ENCODE assay signal across 15 mouse cellular contexts in the genomic region with DNA sequence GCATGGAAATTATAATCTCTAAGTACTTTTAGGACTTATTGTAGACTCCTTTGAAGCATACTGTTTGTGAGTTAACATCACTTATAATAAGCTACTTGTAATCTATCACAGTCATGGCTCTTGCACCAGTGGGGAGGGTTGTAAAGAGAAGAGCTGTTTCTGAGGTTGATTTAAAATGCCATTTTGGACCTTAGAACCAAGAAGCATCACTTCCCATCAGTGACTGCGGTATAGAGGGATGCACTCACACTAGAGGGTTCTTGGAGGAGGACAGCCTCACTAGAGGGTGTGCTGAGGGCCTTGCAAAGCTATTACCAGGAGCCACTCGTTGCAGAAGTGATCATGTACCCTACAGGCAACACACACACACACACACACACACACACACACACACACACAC. TPM values are rescaled to one million over a fixed set of nuclear protein-coding genes. Genes with fewer than 3 reads are reported as not detected.
DNase-seq lines count a peak whose midpoint lies in the region; ATAC-seq lines count a peak whose summit lies in the region.
"Had no signal": no experiment of that assay in that cellular context is flagged by ENCODE, and none has a peak within 500 bp of the region (broad histone marks: within the 10 kb centered on the region; RNA-seq: fewer than 3 reads in every experiment).

No protein-coding gene starts in this region.

- H3K27ac ChIP-seq in heart, embryonic 13.5 days (replicated peaks): peak overlapping the region; percentile 80
- H3K27ac ChIP-seq in limb, embryonic 13.5 days: peak overlapping the region; percentile 15; the same call in 1 of the 2 replicates
- H3K27ac ChIP-seq in limb, embryonic 10.5 days: no peak overlapping the region
- peak overlapping the region; percentile 16; the same call in 1 of the 2 replicates for H3K27ac ChIP-seq in brown adipose tissue, adult 24 weeks (replicated peaks; ENCODE audit: low read depth, low read length)
- no peak overlapping the region; the same call in 1 of the 2 replicates for H3K27ac ChIP-seq in stomach, embryonic 14.5 days (ENCODE audit: low read length)
- no peak overlapping the region for H3K27ac ChIP-seq in forebrain, embryonic 10.5 days
- H3K27ac ChIP-seq: forebrain, embryonic 15.5 days had no signal

- DNase-seq in heart, postnatal 36 days: no peak
- no peak for DNase-seq in limb, embryonic 10.5 days (ENCODE audit: low spot score)
- DNase-seq in forebrain, embryonic 10.5 days (ENCODE audit: extremely low spot score, low spot score): no peak
- DNase-seq: cerebellum, adult 9-11 months; kidney, postnatal 10 days; layer of hippocampus, postnatal 36 days; right cerebral cortex, adult 18-20 months; thymus, adult 2 months had no signal

- H3K27me3 ChIP-seq in heart, embryonic 13.5 days (replicated peaks): no peaks in the 10 kb centered on the region
- no peaks in the 10 kb centered on the region for H3K27me3 ChIP-seq in limb, embryonic 13.5 days
- H3K27me3 ChIP-seq in limb, embryonic 10.5 days (ENCODE audit: low read depth, poor library complexity, severe bottlenecking): no peaks in the 10 kb centered on the region
- H3K27me3 ChIP-seq in stomach, embryonic 14.5 days (ENCODE audit: control insufficient read depth, insufficient read depth, low read length): no peaks in the 10 kb centered on the region
- H3K27me3 ChIP-seq in forebrain, embryonic 10.5 days (ENCODE audit: poor library complexity, severe bottlenecking): no peaks in the 10 kb centered on the region
- H3K27me3 ChIP-seq: forebrain, embryonic 15.5 days; Patski had no signal

- no peaks in the 10 kb centered on the region for H3K9me3 ChIP-seq in heart, embryonic 13.5 days
- no peaks in the 10 kb centered on the region for H3K9me3 ChIP-seq in limb, embryonic 13.5 days
- H3K9me3 ChIP-seq in limb, embryonic 10.5 days (replicated peaks): no peaks in the 10 kb centered on the region
- no peaks in the 10 kb centered on the region for H3K9me3 ChIP-seq in stomach, embryonic 14.5 days (ENCODE audit: control insufficient read depth, low read depth, low read length)
- no peaks in the 10 kb centered on the region for H3K9me3 ChIP-seq in forebrain, embryonic 10.5 days
- H3K9me3 ChIP-seq: forebrain, embryonic 15.5 days had no signal

- H3K4me3 ChIP-seq in heart, embryonic 13.5 days: peak overlapping the region; percentile 39
- no peak overlapping the region for H3K4me3 ChIP-seq in limb, embryonic 13.5 days
- H3K4me3 ChIP-seq in limb, embryonic 10.5 days: no peak overlapping the region
- H3K4me3 ChIP-seq in brown adipose tissue, adult 24 weeks (ENCODE audit: insufficient read depth, low read depth, low read length): peak overlapping the region; percentile 23
- no peak overlapping the region for H3K4me3 ChIP-seq in stomach, embryonic 14.5 days (ENCODE audit: low read depth, low read length)
- H3K4me3 ChIP-seq in forebrain, embryonic 10.5 days: no peak overlapping the region
- H3K4me3 ChIP-seq: forebrain, embryonic 15.5 days had no signal

- 59% methylated on average over 2 of the region's 2 CpGs for WGBS in heart, embryonic 13.5 days
- WGBS in limb, embryonic 13.5 days: 58% methylated on average over 2 of the region's 2 CpGs
- WGBS in limb, embryonic 10.5 days: 71% methylated on average over 2 of the region's 2 CpGs
- 62% methylated on average over 2 of the region's 2 CpGs for WGBS in stomach, embryonic 14.5 days
- 88% methylated on average over 2 of the region's 2 CpGs for WGBS in forebrain, embryonic 10.5 days

- intact Hi-C loops in heart, postnatal 36 days (cut with DNase I): loop anchor here (2.0 to 5.0 kb wide), 2 partner anchors 41 to 152 kb away; no protein-coding TSS in a partner anchor

- peaks cover 47% of the 10 kb centered on the region for H3K4me1 ChIP-seq in heart, embryonic 13.5 days
- H3K4me1 ChIP-seq in limb, embryonic 13.5 days: peaks cover 18% of the 10 kb centered on the region
- peaks cover 6% of the 10 kb centered on the region for H3K4me1 ChIP-seq in limb, embryonic 10.5 days
- peaks cover 17% of the 10 kb centered on the region for H3K4me1 ChIP-seq in brown adipose tissue, adult 24 weeks (ENCODE audit: control insufficient read depth, insufficient read depth, insufficient read length, low read length)
- H3K4me1 ChIP-seq in stomach, embryonic 14.5 days (ENCODE audit: control insufficient read depth, insufficient read depth, low read length): peaks cover 11% of the 10 kb centered on the region
- no peaks in the 10 kb centered on the region for H3K4me1 ChIP-seq in forebrain, embryonic 10.5 days
- H3K4me1 ChIP-seq: forebrain, embryonic 15.5 days had no signal

- no peaks in the 10 kb centered on the region for H3K36me3 ChIP-seq in heart, embryonic 13.5 days
- no peaks in the 10 kb centered on the region for H3K36me3 ChIP-seq in limb, embryonic 13.5 days
- no peaks in the 10 kb centered on the region for H3K36me3 ChIP-seq in limb, embryonic 10.5 days
- no peaks in the 10 kb centered on the region for H3K36me3 ChIP-seq in stomach, embryonic 14.5 days (ENCODE audit: control insufficient read depth, insufficient read depth, low read length)
- H3K36me3 ChIP-seq in forebrain, embryonic 10.5 days (replicated peaks): no peaks in the 10 kb centered on the region
- H3K36me3 ChIP-seq: forebrain, embryonic 15.5 days had no signal

- peak overlapping the region; percentile 65 for H3K4me2 ChIP-seq in heart, embryonic 13.5 days
- H3K4me2 ChIP-seq in limb, embryonic 13.5 days (replicated peaks): no peak overlapping the region
- H3K4me2 ChIP-seq in stomach, embryonic 14.5 days (replicated peaks; ENCODE audit: low read depth, low read length): peak overlapping the region; percentile 32; the same call in 1 of the 2 replicates
- H3K4me2 ChIP-seq: forebrain, embryonic 15.5 days had no signal

- ATAC-seq in heart, embryonic 13.5 days (ENCODE audit: extremely low read depth, insufficient number of reproducible peaks, low FRiP score, low TSS enrichment): no peak
- no peak for ATAC-seq in limb, embryonic 13.5 days (ENCODE audit: low FRiP score, low read depth)
- ATAC-seq in stomach, embryonic 14.5 days (ENCODE audit: insufficient number of reproducible peaks, insufficient read depth, low FRiP score, low read depth): no peak
- ATAC-seq: forebrain, embryonic 15.5 days had no signal

- H3K9ac ChIP-seq in heart, embryonic 13.5 days: peak overlapping the region; percentile 72; the same call in 1 of the 2 replicates
- H3K9ac ChIP-seq in limb, embryonic 13.5 days: no peak overlapping the region
- no peak overlapping the region for H3K9ac ChIP-seq in stomach, embryonic 14.5 days (replicated peaks; ENCODE audit: low read depth, low read length)
- H3K9ac ChIP-seq: forebrain, embryonic 15.5 days had no signal

RNA-seq across cellular contexts. Expression of a gene that starts 0.7 kb away (rescaled TPM):
- polyA plus RNA-seq in heart, embryonic 13.5 days (2015; fragmentation: Nextera tagmentation; extraction: Ambion mirVana): 6.2 and 6.3 TPM in 2 replicates
- 1 to 10 TPM; 5.3 to 6.4 TPM for total RNA-seq in heart, postnatal 36 days (2021)
- polyA plus RNA-seq in limb, embryonic 13.5 days (2015; fragmentation: Nextera tagmentation; extraction: Ambion mirVana): 6.6 and 6.7 TPM in 2 replicates
- 0.51 and 0.60 TPM in 2 replicates for polyA plus RNA-seq in limb, embryonic 10.5 days (2016; fragmentation: Nextera tagmentation; extraction: Ambion mirVana)
- 4.6 and 6.2 TPM in 2 replicates for polyA plus RNA-seq in brown adipose tissue, adult 24 weeks (2012; ENCODE audit: insufficient read depth, insufficient read length, missing spikeins)
- polyA plus RNA-seq in stomach, embryonic 14.5 days (2014; fragmentation: Nextera tagmentation; extraction: Ambion mirVana): 8.3 and 9.7 TPM in 2 replicates
- polyA plus RNA-seq in forebrain, embryonic 10.5 days (2016; fragmentation: Nextera tagmentation; extraction: Ambion mirVana): 0.18 and 0.56 TPM in 2 replicates
- total RNA-seq: monocyte, adult 5-6 weeks had no signal

Comparison
In these comparisons a context has a peak if more than half of its experiments do, and no peak if none do; other contexts are left out.
1. H3K27ac ChIP-seq: peak in heart, embryonic 13.5 days (single experiment), limb, embryonic 13.5 days (single experiment) and brown adipose tissue, adult 24 weeks (single experiment); none in limb, embryonic 10.5 days (single experiment), stomach, embryonic 14.5 days (single experiment) and forebrain, embryonic 10.5 days (single experiment).
2. H3K4me3 ChIP-seq: peak in heart, embryonic 13.5 days (single experiment) and brown adipose tissue, adult 24 weeks (single experiment); none in limb, embryonic 13.5 days (single experiment), limb, embryonic 10.5 days (single experiment), stomach, embryonic 14.5 days (single experiment) and forebrain, embryonic 10.5 days (single experiment).